Mouse (Mus musculus): ENCODE measurements around the gene Dhx37. TPM values are rescaled to one million over a fixed set of nuclear protein-coding genes. Genes with fewer than 3 reads are reported as not detected.
A peak's percentile ranks its signal among the peaks of the same experiment; 100 is the strongest.
"Not testable (repeated sequence)": the region's sequence is repeated elsewhere in the genome, so short reads cannot be mapped to it uniquely, and the experiment has no call there.

Dhx37 gene
- polyA plus RNA-seq, 1 experiment from 2014 or later = 14.7 TPM

DNA sequence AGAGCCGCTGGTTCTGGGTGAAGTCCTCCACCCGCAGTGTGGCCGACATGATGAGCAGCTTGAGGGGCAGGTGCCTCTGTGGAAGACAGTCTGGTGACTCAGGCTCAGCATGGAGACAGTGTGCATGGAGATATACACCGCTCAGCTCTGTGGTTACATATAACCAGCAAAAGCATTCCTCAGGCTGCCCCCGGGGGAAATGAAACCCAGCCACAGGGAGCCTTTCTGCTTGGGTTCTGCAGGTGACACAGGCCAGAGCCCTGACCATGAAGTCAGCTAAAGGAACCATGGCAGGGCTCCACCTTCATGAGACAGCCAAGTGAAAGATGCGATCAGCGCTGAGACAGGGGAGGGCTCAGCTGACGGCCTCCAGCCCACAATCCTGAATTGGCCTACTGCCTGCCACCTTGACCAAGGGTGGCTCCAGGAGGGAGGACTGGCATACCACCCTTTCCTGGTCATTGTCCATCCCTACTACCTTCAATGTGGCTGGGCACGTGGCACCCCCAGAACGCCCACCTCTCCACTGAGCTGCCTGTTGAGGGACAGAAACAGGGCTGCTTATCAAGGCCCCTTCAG is 8.1 kb downstream of the Dhx37 start:
- no peaks in the 10 kb centered on the region for H3K9me3 ChIP-seq
- H3K27me3 ChIP-seq = no peaks in the 10 kb centered on the region
- peaks cover 100% of the 10 kb centered on the region for H3K36me3 ChIP-seq
- no peak overlapping the region for H3K27ac ChIP-seq
- no peak for ATAC-seq (ENCODE audit: insufficient number of reproducible peaks, insufficient read depth, low FRiP score, low TSS enrichment, low read depth)
- H3K9ac ChIP-seq = no peak overlapping the region
- no peak overlapping the region for H3K4me2 ChIP-seq
- WGBS = 91% methylated on average over 10 of the region's 10 CpGs
- no peaks in the 10 kb centered on the region for H3K4me1 ChIP-seq
- no peak overlapping the region for H3K4me3 ChIP-seq

DNA sequence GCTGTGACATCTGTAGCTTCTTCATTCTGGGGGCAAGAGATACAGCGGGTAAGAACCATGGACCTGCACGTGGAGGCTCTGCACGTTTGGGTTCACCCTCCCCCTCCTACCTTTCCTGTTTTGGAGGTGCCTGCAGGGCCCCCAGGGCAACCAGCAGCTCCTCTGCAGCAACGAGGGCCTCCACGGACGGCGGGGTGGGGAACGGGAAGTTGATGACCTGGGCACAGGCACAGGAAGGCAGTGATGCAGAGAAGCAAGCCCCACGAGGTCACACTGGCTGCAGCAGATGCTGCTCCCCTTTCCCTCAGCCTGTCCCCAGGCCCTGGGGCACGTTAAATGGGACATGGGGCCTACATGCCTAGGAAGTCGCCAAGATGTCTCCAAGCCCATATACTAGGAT is 14.8 kb downstream of the Dhx37 start:
- 70% methylated on average over 11 of the region's 11 CpGs for WGBS
- ATAC-seq (ENCODE audit: insufficient number of reproducible peaks, insufficient read depth, low FRiP score, low TSS enrichment, low read depth) = no peak
- Histone ChIP-seq H3K9ac (no peak overlapping the region), H3K4me1 (no peaks in the 10 kb centered on the region), H3K4me2 (no peak overlapping the region), H3K36me3 (peaks cover 98% of the 10 kb centered on the region), H3K4me3 (no peak overlapping the region), H3K27ac (no peak overlapping the region), H3K27me3 (no peaks in the 10 kb centered on the region), H3K9me3 (no peaks in the 10 kb centered on the region)

GRCm38 (mm10) chr5:125418636-125419035 is 15.3 kb downstream of the Dhx37 start:
- no peak overlapping the region for H3K9ac ChIP-seq
- H3K4me1 ChIP-seq = no peaks in the 10 kb centered on the region
- H3K36me3 ChIP-seq = peaks cover 98% of the 10 kb centered on the region
- no peak for ATAC-seq (ENCODE audit: insufficient number of reproducible peaks, insufficient read depth, low FRiP score, low TSS enrichment, low read depth)
- H3K9me3 ChIP-seq = no peaks in the 10 kb centered on the region
- no peak overlapping the region for H3K27ac ChIP-seq
- H3K4me3 ChIP-seq = no peak overlapping the region
- H3K4me2 ChIP-seq = no peak overlapping the region
- no peaks in the 10 kb centered on the region for H3K27me3 ChIP-seq
- 93% methylated on average over 12 of the region's 12 CpGs for WGBS

GRCm38 (mm10) chr5:125416183-125416582 is 17.7 kb downstream of the Dhx37 start:
- H3K4me1 ChIP-seq = no peaks in the 10 kb centered on the region
- WGBS = 91% methylated on average over 8 of the region's 8 CpGs
- no peak for ATAC-seq (ENCODE audit: insufficient number of reproducible peaks, insufficient read depth, low FRiP score, low TSS enrichment, low read depth)
- H3K9me3 ChIP-seq = no peaks in the 10 kb centered on the region
- H3K27me3 ChIP-seq = no peaks in the 10 kb centered on the region
- H3K27ac ChIP-seq = no peak overlapping the region
- H3K4me2 ChIP-seq = no peak overlapping the region
- H3K4me3 ChIP-seq = no peak overlapping the region
- H3K9ac ChIP-seq = no peak overlapping the region
- peaks cover 80% of the 10 kb centered on the region for H3K36me3 ChIP-seq

GRCm38 (mm10) chr5:125413763-125414162 is 20.2 kb downstream of the Dhx37 start:
- Histone ChIP-seq H3K36me3 (peaks cover 57% of the 10 kb centered on the region), H3K27ac (no peak overlapping the region), H3K9me3 (no peaks in the 10 kb centered on the region), H3K27me3 (no peaks in the 10 kb centered on the region), H3K4me3 (no peak overlapping the region), H3K4me2 (no peak overlapping the region), H3K4me1 (peaks cover 8% of the 10 kb centered on the region), H3K9ac (no peak overlapping the region)
- 82% methylated on average over 4 of the region's 4 CpGs for WGBS
- no peak for ATAC-seq (ENCODE audit: insufficient number of reproducible peaks, insufficient read depth, low FRiP score, low TSS enrichment, low read depth)

- H3K4me1 ChIP-seq; H3K9ac ChIP-seq; H3K9me3 ChIP-seq; H3K27me3 ChIP-seq; H3K27ac ChIP-seq; H3K4me2 ChIP-seq; H3K4me3 ChIP-seq; ATAC-seq (ENCODE audit: insufficient number of reproducible peaks, insufficient read depth, low FRiP score, low TSS enrichment, low read depth): not testable (repeated sequence)
- 87% methylated on average over 8 of the region's 8 CpGs for WGBS
- H3K36me3 ChIP-seq = peaks cover 45% of the 10 kb centered on the region
Observed at GRCm38 (mm10) chr5:125412536-125412935, 21.4 kb downstream of the Dhx37 start.

DNA sequence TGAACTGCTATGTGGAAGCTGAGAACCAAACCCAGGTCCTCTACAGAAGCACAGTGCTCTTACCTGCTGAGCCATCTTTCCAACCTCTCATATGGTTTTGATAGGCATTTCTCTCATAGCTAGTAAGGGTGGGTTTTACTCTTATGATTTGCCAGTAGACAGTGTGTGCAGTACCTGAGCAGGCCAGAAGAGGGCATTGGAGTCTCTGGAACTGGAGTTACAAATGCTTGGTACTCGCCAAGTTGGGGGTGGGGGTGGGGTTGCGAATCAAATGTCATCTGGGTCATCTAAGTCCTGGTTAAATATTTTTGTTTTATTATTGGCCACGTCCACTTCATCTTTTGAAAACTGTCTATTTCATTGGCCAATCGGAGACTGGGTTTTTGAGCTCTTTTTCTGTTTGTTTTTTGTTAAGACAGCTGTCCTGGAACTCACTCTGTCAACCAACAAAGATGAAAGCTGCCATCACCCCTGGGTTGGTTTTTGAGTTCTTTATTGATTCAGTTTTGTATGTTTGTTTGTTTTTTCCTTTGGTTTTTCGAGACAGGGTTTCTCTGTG is 21.9 kb downstream of the Dhx37 start:
- ATAC-seq (ENCODE audit: insufficient number of reproducible peaks, insufficient read depth, low FRiP score, low TSS enrichment, low read depth) = no peak
- Histone ChIP-seq H3K9ac (no peak overlapping the region), H3K9me3 (no peaks in the 10 kb centered on the region), H3K27me3 (no peaks in the 10 kb centered on the region), H3K27ac (no peak overlapping the region), H3K4me1 (peaks cover 14% of the 10 kb centered on the region), H3K4me2 (no peak overlapping the region), H3K4me3 (no peak overlapping the region), H3K36me3 (peaks cover 40% of the 10 kb centered on the region)
- WGBS = 61% methylated on average over 5 of the region's 5 CpGs

DNA sequence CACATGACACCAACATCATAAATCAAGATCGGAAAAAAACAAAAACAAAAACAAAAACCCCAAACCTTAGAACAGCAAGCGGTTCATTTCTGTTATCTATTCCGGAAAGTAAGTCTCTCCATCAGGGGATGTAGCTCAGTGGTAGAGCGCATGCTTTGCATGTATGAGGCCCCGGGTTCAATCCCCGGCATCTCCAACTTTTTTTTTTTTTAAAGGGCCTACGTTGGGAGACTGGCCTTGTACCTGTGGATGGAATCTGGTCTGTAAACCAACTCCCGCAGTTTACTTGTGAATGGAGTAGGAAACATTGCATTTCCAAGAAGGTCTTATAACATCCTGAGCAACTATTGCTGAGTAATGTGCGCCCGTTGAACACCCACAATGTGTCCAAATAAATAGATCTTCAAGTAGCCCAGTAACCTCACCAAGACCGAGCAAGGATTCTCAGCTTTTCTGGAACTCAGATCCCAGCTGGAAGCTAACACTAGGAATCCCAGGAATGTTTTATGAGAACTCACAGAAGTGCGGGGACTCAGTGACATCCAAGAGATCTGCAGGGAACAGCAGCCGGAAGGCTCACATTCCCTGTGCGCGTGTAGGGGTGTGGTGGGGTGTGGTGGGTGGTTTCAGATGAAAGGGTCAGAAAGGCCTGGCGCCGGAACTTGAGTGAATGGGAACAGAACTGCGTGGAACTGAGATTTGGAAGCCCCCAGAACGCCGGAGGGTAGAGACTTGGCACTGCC is 24.4 kb downstream of the Dhx37 start:
- no peaks in the 10 kb centered on the region for H3K9me3 ChIP-seq
- H3K4me1 ChIP-seq = peaks cover 18% of the 10 kb centered on the region
- peak overlapping the region; percentile 60; the same call in 1 of the 2 replicates for H3K27ac ChIP-seq
- H3K27me3 ChIP-seq = no peaks in the 10 kb centered on the region
- WGBS = 6% methylated on average over 20 of the region's 20 CpGs
- ATAC-seq (ENCODE audit: insufficient number of reproducible peaks, insufficient read depth, low FRiP score, low TSS enrichment, low read depth) = no peak
- H3K36me3 ChIP-seq = peaks cover 15% of the 10 kb centered on the region
- 0 out of 2 replicates have a peak overlapping the region, but pooled peaks have one; percentile 21 for H3K9ac ChIP-seq
- peak overlapping the region; percentile 41 for H3K4me3 ChIP-seq
- H3K4me2 ChIP-seq = peak overlapping the region; percentile 52

- WGBS = under 1% methylated on average over 13 of the region's 13 CpGs
Observed at GRCm38 (mm10) chr5:125408842-125409241, 25.1 kb downstream of the Dhx37 start.

GRCm38 (mm10) chr5:125407910-125408575 is 25.9 kb downstream of the Dhx37 start:
- peaks cover 21% of the 10 kb centered on the region for H3K4me1 ChIP-seq
- H3K36me3 ChIP-seq = 0 out of 2 replicates have a peak, but pooled peaks cover 1% of the 10 kb centered on the region
- 67% methylated on average over 14 of the region's 14 CpGs for WGBS
- H3K9me3 ChIP-seq = no peaks in the 10 kb centered on the region
- ATAC-seq (ENCODE audit: insufficient number of reproducible peaks, insufficient read depth, low FRiP score, low TSS enrichment, low read depth) = no peak
- H3K4me3 ChIP-seq = peak overlapping the region; percentile 41
- H3K4me2 ChIP-seq = peak overlapping the region; percentile 52
- H3K27ac ChIP-seq = 0 out of 2 replicates have a peak overlapping the region, but pooled peaks have one; percentile 7
- no peaks in the 10 kb centered on the region for H3K27me3 ChIP-seq
- H3K9ac ChIP-seq = no peak overlapping the region

More at GRCm38 (mm10) chr5:125408842-125409241, 25.1 kb downstream of the Dhx37 start:
- peak overlapping the region; percentile 41 for H3K4me3 ChIP-seq
- H3K27me3 ChIP-seq = no peaks in the 10 kb centered on the region
- 0 out of 2 replicates have a peak, but pooled peaks have one; percentile 0 for ATAC-seq (ENCODE audit: insufficient number of reproducible peaks, insufficient read depth, low FRiP score, low TSS enrichment, low read depth)
- peaks cover 9% of the 10 kb centered on the region for H3K36me3 ChIP-seq
- H3K9me3 ChIP-seq = no peaks in the 10 kb centered on the region
- peaks cover 19% of the 10 kb centered on the region for H3K4me1 ChIP-seq
- H3K27ac ChIP-seq = peak overlapping the region; percentile 60; the same call in 1 of the 2 replicates
- no peak overlapping the region for H3K9ac ChIP-seq
- peak overlapping the region; percentile 52 for H3K4me2 ChIP-seq

DNA sequence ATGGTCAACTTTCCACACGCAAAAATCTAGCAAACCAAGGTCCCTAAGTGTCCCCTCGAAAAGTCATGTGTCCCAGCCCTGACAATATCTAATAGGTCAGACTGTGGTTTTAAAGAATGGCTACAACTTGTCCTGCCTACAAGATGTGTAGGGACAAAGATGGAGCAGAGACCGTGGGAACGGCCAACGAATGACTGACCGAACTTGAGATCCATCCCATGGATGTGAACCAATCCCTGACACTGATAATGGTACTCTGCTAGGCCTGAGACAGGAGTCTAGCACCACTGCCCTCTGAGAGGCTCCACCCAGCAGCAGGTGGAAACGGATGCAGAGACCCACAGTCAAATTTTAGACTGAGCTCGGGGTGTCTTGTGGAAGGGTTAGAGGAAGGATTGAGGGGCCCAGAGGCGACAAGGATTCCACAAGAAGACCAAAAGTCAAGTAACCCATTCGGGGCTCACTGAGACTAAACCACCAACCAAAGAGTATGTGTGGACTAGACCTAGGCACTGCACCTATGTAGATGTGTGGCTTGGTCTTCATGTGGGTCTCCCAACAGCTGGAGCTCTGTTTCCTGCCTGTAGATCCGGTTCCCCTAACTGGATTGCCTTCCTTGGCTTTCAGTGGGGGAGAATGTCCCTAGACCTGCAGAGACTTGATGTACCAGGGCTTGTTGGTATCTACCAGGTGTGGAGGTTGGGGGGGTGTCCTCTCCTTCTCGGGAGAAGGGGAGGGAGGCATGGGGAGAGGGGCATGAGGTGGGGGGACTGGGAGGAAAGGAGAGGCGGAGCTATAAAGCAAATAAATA is 26.7 kb downstream of the Dhx37 start:
- ATAC-seq (ENCODE audit: insufficient number of reproducible peaks, insufficient read depth, low FRiP score, low TSS enrichment, low read depth) = no peak

More for the DNA sequence above, 26.7 kb downstream of the Dhx37 start:
- no peaks in the 10 kb centered on the region for H3K27me3 ChIP-seq
- H3K27ac ChIP-seq = peak overlapping the region; percentile 89; the same call in 1 of the 2 replicates
- H3K9ac ChIP-seq = peak overlapping the region; percentile 74
- WGBS = 54% methylated on average over 13 of the region's 13 CpGs
- peak overlapping the region; percentile 69 for H3K4me3 ChIP-seq
- H3K4me1 ChIP-seq = peaks cover 21% of the 10 kb centered on the region
- H3K9me3 ChIP-seq = no peaks in the 10 kb centered on the region
- H3K36me3 ChIP-seq = no peaks in the 10 kb centered on the region
- H3K4me2 ChIP-seq = peak overlapping the region; percentile 82
